Mouse (Mus musculus) forebrain, embryonic 16.5 days (tissue): ENCODE measurements at regions not wholly inside any gene's neighbourhood (a gene's known extent, or its start where the extent isn't known, plus 50 kb on each side); places are given as distances from the start of the nearest gene placed in this dataset.
A peak's percentile ranks its signal among the peaks of the same experiment; 100 is the strongest.

Experiments
- ATAC-seq: fragments of 200-750 bp; cut with Nextera tagmentation; 2 replicates; pipeline ENCODE4 v1.8.0; 2017; ENCODE audit warnings: mild to moderate bottlenecking, moderate library complexity
- H3K27ac ChIP-seq: fragments of 300-500 bp; sonication (generic); 2 replicates; pipeline ENCODE4 v1.5.1; 2014; ENCODE audit warnings: low read length, control low read depth
- H3K27me3 ChIP-seq: fragments of 300-500 bp; sonication (generic); replicated peaks from 2 replicates; pipeline ENCODE4 v1.6.1; 2014; ENCODE audit warnings: low read length; ENCODE audit not compliant: control insufficient read depth, insufficient read depth
- H3K36me3 ChIP-seq: fragments of 300-500 bp; sonication (generic); 2 replicates; pipeline ENCODE4 v1.6.1; 2014; ENCODE audit not compliant: control insufficient read depth, insufficient read depth
- H3K4me1 ChIP-seq: fragments of 300-500 bp; sonication (generic); replicated peaks from 2 replicates; pipeline ENCODE4 v1.6.1; 2014; ENCODE audit warnings: low read length; ENCODE audit not compliant: control insufficient read depth, insufficient read depth
- H3K4me2 ChIP-seq: fragments of 300-500 bp; sonication (generic); 2 replicates; pipeline ENCODE4 v1.6.1; 2014; ENCODE audit warnings: mild to moderate bottlenecking, low read length, control low read depth
- H3K4me3 ChIP-seq: fragments of 300-500 bp; sonication (generic); replicated peaks from 2 replicates; pipeline ENCODE4 v1.5.1; 2014; ENCODE audit warnings: mild to moderate bottlenecking, low read length, control low read depth
- H3K9ac ChIP-seq: fragments of 300-500 bp; sonication (generic); replicated peaks from 2 replicates; pipeline ENCODE4 v1.6.1; 2014; ENCODE audit warnings: low read depth, low read length, control low read depth
- H3K9me3 ChIP-seq: fragments of 300-500 bp; sonication (generic); 2 replicates; pipeline ENCODE4 v1.6.1; 2016; ENCODE audit warnings: low read length; ENCODE audit not compliant: control insufficient read depth
- WGBS: fragments of 180-500 bp; shearing (Covaris S2); extraction: QIAGEN DNeasy Blood & Tissue Kit; methylation state at CpG from one replicate; pipeline ENCODE4 v1.1.7; 2014; 5-methylcytosine and 5-hydroxymethylcytosine counted together

- Histone ChIP-seq H3K9me3 (no peaks in the 10 kb centered on the region), H3K4me1 (no peaks in the 10 kb centered on the region), H3K4me2 (no peak overlapping the region), H3K9ac (no peak overlapping the region), H3K27ac (no peak overlapping the region), H3K36me3 (no peaks in the 10 kb centered on the region), H3K4me3 (no peak overlapping the region), H3K27me3 (no peaks in the 10 kb centered on the region)
- no peak for ATAC-seq
- 81% methylated on average over 15 of the region's 15 CpGs for WGBS
Measured at GRCm38 (mm10) chr5:138900952-138901599, 81.2 kb downstream of the Gm5294 start.

- Histone ChIP-seq H3K4me2 (no peak overlapping the region), H3K36me3 (no peaks in the 10 kb centered on the region), H3K4me3 (no peak overlapping the region), H3K27ac (no peak overlapping the region), H3K9ac (no peak overlapping the region), H3K4me1 (no peaks in the 10 kb centered on the region), H3K9me3 (no peaks in the 10 kb centered on the region), H3K27me3 (no peaks in the 10 kb centered on the region)
- WGBS: 92% methylated on average over 1 of the region's 1 CpGs
- ATAC-seq: no peak
Measured at GRCm38 (mm10) chr5:138902316-138902715, 82.4 kb downstream of the Gm5294 start.

DNA sequence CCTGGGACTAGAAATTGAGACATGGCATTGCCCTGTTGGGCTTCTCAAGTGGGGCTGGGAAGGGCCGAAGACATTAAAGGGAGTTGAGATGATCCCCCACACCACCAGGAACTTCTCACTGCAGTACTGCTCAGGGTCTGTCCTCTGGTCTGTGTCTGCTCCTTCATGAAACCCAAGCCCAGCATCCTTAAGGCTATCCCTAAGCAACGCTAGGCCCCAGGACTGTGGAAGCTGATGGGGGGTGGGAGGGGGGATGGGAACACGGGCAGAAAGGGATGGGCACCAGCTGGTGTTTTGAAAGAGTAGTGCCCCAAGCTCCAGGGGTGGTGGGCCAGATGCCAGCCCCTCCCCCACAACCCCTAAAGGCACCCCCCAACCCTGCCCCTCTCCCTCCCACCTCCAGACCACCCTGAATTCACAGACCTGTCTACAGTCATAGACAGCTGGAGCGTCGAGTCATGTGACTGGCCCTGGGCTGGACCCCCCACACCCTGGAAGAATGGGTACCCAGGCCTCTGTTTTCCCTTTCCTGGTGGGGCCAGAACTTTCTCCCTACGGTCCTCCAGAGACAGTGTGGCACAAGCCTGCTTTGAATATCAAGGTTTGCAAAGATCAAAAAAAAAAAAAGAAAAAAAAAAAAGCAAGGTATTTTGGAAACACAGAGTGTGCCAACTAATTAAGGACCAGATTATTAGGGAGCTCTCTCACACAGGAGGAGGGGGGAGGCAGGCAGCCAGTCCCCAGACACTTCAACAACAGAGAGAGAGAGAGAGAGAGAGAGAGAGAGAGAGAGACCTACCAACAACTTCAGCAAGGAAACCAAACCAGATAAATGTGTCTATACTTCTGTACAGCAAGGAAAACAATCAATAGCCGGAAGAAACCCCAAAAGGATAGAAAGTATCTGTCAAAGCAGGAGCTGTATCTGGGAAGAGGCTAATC, 85.1 kb downstream of the Pdgfa start:
- no peak overlapping the region for H3K9ac ChIP-seq
- no peak overlapping the region for H3K4me2 ChIP-seq
- 28% methylated on average over 7 of the region's 7 CpGs for WGBS
- no peaks in the 10 kb centered on the region for H3K27me3 ChIP-seq
- no peaks in the 10 kb centered on the region for H3K9me3 ChIP-seq
- peaks cover 13% of the 10 kb centered on the region for H3K4me1 ChIP-seq
- H3K27ac ChIP-seq: no peak overlapping the region
- H3K4me3 ChIP-seq: no peak overlapping the region
- H3K36me3 ChIP-seq: no peaks in the 10 kb centered on the region
- peak; percentile 75 for ATAC-seq

DNA sequence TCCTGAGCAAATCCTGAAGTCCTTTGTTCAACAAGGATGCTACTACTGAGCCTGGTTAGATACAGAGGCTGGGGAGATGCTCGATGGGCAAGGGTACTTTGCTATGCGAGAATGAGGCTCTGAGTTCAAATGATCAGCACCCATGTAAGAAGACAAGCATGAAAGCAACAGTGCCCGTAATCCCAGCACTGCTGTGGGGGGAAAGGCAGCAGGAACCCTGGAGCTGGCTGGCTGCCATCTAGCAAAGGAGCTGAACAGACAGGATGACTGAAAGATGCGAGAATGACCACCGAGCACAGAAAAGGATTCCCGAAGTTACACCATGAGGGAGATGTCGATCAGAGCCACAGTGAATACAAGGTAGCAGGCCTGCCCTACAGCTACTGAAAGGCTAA, 84.5 kb downstream of the Pdgfa start:
- ATAC-seq: no peak
- H3K4me3 ChIP-seq: no peak overlapping the region
- no peaks in the 10 kb centered on the region for H3K9me3 ChIP-seq
- 25% methylated on average over 7 of the region's 7 CpGs for WGBS
- H3K4me1 ChIP-seq: peaks cover 13% of the 10 kb centered on the region
- H3K27ac ChIP-seq: no peak overlapping the region
- H3K4me2 ChIP-seq: no peak overlapping the region
- no peaks in the 10 kb centered on the region for H3K36me3 ChIP-seq
- no peaks in the 10 kb centered on the region for H3K27me3 ChIP-seq
- no peak overlapping the region for H3K9ac ChIP-seq

DNA sequence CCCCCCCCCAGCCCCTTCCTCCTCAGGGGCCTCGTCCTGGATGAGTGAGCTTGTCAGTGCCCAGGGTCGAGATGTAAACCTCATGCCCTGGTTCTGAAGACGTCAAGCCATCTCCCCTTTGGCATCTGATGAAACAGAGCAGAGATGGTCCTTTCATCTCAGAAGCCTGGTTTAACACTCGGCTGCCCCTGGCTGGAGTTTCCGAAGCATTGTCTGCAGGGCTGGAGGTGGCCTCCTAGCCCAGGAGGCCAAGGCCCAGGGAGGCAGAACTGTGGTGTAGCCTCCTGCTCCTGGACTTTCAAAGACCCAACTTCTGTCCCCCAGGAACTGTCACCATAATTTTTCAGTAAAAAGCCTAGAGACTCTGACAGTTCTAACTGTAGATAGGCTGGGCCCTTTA, 82.1 kb downstream of the Pdgfa start:
- 16% methylated on average over 5 of the region's 5 CpGs for WGBS
- H3K9me3 ChIP-seq: no peaks in the 10 kb centered on the region
- peaks cover 13% of the 10 kb centered on the region for H3K4me1 ChIP-seq
- H3K9ac ChIP-seq: no peak overlapping the region
- no peak overlapping the region for H3K4me2 ChIP-seq
- H3K4me3 ChIP-seq: no peak overlapping the region
- no peak for ATAC-seq
- no peaks in the 10 kb centered on the region for H3K27me3 ChIP-seq
- no peak overlapping the region for H3K27ac ChIP-seq
- H3K36me3 ChIP-seq: no peaks in the 10 kb centered on the region

DNA sequence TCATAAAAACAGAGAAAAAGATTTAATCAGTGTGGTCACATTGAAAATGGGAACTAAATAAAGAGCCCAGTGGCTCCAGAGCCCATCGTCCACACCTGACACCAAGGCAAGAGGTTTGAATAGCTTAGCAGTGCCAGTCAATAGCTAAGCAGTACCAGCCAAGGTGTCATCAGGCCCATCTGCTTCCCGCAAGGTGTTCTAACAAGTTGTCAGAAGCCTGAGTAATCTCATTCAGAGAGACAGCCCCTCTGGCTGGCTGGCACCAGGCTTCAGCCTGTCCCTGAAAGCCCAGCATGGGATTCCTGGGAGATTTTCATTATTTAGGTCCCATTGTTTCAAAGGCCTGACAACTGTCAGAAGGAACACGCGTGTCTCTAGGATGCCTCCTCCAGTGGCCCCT, 81.7 kb downstream of the Pdgfa start:
- H3K36me3 ChIP-seq: no peaks in the 10 kb centered on the region
- H3K4me1 ChIP-seq: peaks cover 18% of the 10 kb centered on the region
- H3K4me3 ChIP-seq: no peak overlapping the region
- ATAC-seq: no peak
- no peaks in the 10 kb centered on the region for H3K9me3 ChIP-seq
- H3K4me2 ChIP-seq: no peak overlapping the region
- WGBS: 51% methylated on average over 4 of the region's 4 CpGs
- no peak overlapping the region for H3K9ac ChIP-seq
- no peak overlapping the region for H3K27ac ChIP-seq
- no peaks in the 10 kb centered on the region for H3K27me3 ChIP-seq

GRCm38 (mm10) chr5:138920156-138920845, 76.9 kb downstream of the Pdgfa start:
- Histone ChIP-seq H3K9ac (no peak overlapping the region), H3K27ac (no peak overlapping the region)

DNA sequence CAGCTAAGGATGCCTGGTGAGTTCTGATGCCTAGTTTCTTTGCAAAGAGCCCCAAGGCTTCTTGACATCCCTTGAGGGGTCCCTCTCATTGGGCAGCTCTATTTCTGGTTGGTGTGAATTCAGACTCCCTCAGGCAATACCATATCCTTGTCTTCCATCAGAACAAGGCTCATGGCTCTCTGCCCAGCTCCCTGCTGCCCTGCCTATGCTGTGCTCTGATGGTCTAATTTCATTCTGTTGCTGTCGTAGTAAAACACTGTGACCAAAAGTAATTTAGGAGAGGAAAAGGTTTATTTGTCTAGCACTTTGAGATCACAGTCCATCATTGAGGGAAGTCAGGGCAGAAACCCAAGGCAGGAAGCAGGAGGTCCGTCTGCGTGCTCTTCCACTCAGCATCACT, 75.1 kb downstream of the Pdgfa start:
- H3K4me3 ChIP-seq: no peak overlapping the region
- no peaks in the 10 kb centered on the region for H3K9me3 ChIP-seq
- no peak for ATAC-seq
- WGBS: 53% methylated on average over 3 of the region's 3 CpGs
- H3K9ac ChIP-seq: no peak overlapping the region
- H3K4me2 ChIP-seq: no peak overlapping the region
- H3K4me1 ChIP-seq: peaks cover 5% of the 10 kb centered on the region; the same call in 1 of the 2 replicates
- no peak overlapping the region for H3K27ac ChIP-seq
- no peaks in the 10 kb centered on the region for H3K36me3 ChIP-seq
- no peaks in the 10 kb centered on the region for H3K27me3 ChIP-seq

More at GRCm38 (mm10) chr5:138920156-138920845, 76.9 kb downstream of the Pdgfa start:
- 59% methylated on average over 7 of the region's 7 CpGs for WGBS
- peak; percentile 84 for ATAC-seq
- Histone ChIP-seq H3K4me2 (no peak overlapping the region), H3K4me3 (no peak overlapping the region), H3K36me3 (no peaks in the 10 kb centered on the region), H3K9me3 (no peaks in the 10 kb centered on the region), H3K4me1 (peaks cover 5% of the 10 kb centered on the region; the same call in 1 of the 2 replicates), H3K27me3 (no peaks in the 10 kb centered on the region)
